Mouse (Mus musculus): ENCODE results near the gene Snph. TPM values are rescaled to one million over a fixed set of nuclear protein-coding genes. Genes with fewer than 3 reads are reported as not detected.

Gene Snph
- total and polyA plus RNA-seq, 3 experiments = not detected

GRCm38 (mm10) chr2:151670968-151671329, 38.6 kb upstream of the Snph start:
- H3K79me2 ChIP-seq (replicated peaks; ENCODE audit: control insufficient read depth, extremely low read depth, insufficient read depth, poor library complexity, severe bottlenecking) = no peaks in the 10 kb centered on the region
- no peaks in the 10 kb centered on the region for H3K36me3 ChIP-seq (replicated peaks in 1 of 2; ENCODE audit: control insufficient read depth in 1 of 2, insufficient read depth in 1 of 2, low read length in 1 of 2)
- DNase-seq (ENCODE audit: extremely low read depth) = no peak
- H3K27me3 ChIP-seq (replicated peaks) = peaks cover 60% of the 10 kb centered on the region
- H3K27ac ChIP-seq (ENCODE audit: insufficient read depth, low read depth) = no peak overlapping the region
- peaks cover 4% of the 10 kb centered on the region for H3K9me3 ChIP-seq (replicated peaks; ENCODE audit: low read length)
- no peaks in the 10 kb centered on the region for H3K4me1 ChIP-seq (ENCODE audit: control insufficient read depth in 1 of 2, insufficient read depth in 2 of 2)
- H3K4me3 ChIP-seq (replicated peaks in 1 of 3; ENCODE audit: low read depth in 2 of 3, low read length in 2 of 3, poor library complexity in 1 of 3) = no peak overlapping the region
- in situ Hi-C loops (cut with MboI; ENCODE audit: low pct_ligation_motif_present, low pct_unique_long_range_greater_than_20kb, low sequenced_read_pairs) (no loop called here), dilution Hi-C loops (cut with MboI; ENCODE audit: extremely low pct_ligation_motif_present, extremely low pct_unique_long_range_greater_than_20kb, low sequenced_read_pairs) (no loop called here)
- no peak overlapping the region for H3K4me2 ChIP-seq (ENCODE audit: insufficient read depth, low read depth, poor library complexity, severe bottlenecking)
- TF ChIP-seq ELF1 (IDR thresholded peaks at IDR 0.05; ENCODE audit: low read depth, low read length) (no peak), CTCF (conservative IDR thresholded peaks at IDR 0.05 in 1 of 2, IDR thresholded peaks at IDR 0.05 in 1 of 2; ENCODE audit: low read depth in 2 of 2, low read length in 2 of 2) (no peak), MAZ (IDR thresholded peaks at IDR 0.05; ENCODE audit: low read depth, low read length) (no peak), KAT2A (IDR thresholded peaks at IDR 0.05; ENCODE audit: insufficient replicate concordance, low read length) (no peak), JUND (conservative IDR thresholded peaks at IDR 0.05; ENCODE audit: low read depth, low read length) (no peak), MAX (IDR thresholded peaks at IDR 0.05; ENCODE audit: low read length) (no peak), IRF4 (IDR thresholded peaks at IDR 0.05; ENCODE audit: low read depth, low read length) (no peak), BHLHE40 (IDR thresholded peaks at IDR 0.05; ENCODE audit: low read depth, low read length) (no peak), CHD2 (IDR thresholded peaks at IDR 0.05; ENCODE audit: low read length) (no peak)
- H3K9ac ChIP-seq (ENCODE audit: insufficient read depth, low read depth) = no peak overlapping the region

GRCm38 (mm10) chr2:151670026-151670967, 37.9 kb upstream of the Snph start:
- H3K9ac ChIP-seq (ENCODE audit: insufficient read depth, low read depth) = no peak overlapping the region
- H3K4me1 ChIP-seq (ENCODE audit: control insufficient read depth in 1 of 2, insufficient read depth in 2 of 2) = no peaks in the 10 kb centered on the region
- in situ Hi-C loops (cut with MboI; ENCODE audit: low pct_ligation_motif_present, low pct_unique_long_range_greater_than_20kb, low sequenced_read_pairs) = no loop called here
- H3K36me3 ChIP-seq (replicated peaks in 1 of 2; ENCODE audit: control insufficient read depth in 1 of 2, insufficient read depth in 1 of 2, low read length in 1 of 2) = no peaks in the 10 kb centered on the region
- H3K27me3 ChIP-seq (replicated peaks) = peaks cover 58% of the 10 kb centered on the region
- H3K4me3 ChIP-seq (replicated peaks in 1 of 3; ENCODE audit: low read depth in 2 of 3, low read length in 2 of 3, poor library complexity in 1 of 3) = no peak overlapping the region
- no peak for DNase-seq (ENCODE audit: extremely low read depth)
- no peak overlapping the region for H3K27ac ChIP-seq (ENCODE audit: insufficient read depth, low read depth)
- peaks cover 4% of the 10 kb centered on the region for H3K9me3 ChIP-seq (replicated peaks; ENCODE audit: low read length)
- dilution Hi-C loops (cut with MboI; ENCODE audit: extremely low pct_ligation_motif_present, extremely low pct_unique_long_range_greater_than_20kb, low sequenced_read_pairs) = no loop called here
- no peak overlapping the region for H3K4me2 ChIP-seq (ENCODE audit: insufficient read depth, low read depth, poor library complexity, severe bottlenecking)
- TF ChIP-seq MEF2A (IDR thresholded peaks at IDR 0.05; ENCODE audit: borderline replicate concordance, low read depth, low read length) (no peak), IRF4 (IDR thresholded peaks at IDR 0.05; ENCODE audit: low read depth, low read length) (no peak), RAD21 (IDR thresholded peaks at IDR 0.05; ENCODE audit: low read depth, low read length) (no peak), EP300 (IDR thresholded peaks at IDR 0.05; ENCODE audit: low read length) (no peak), NELFE (IDR thresholded peaks at IDR 0.05; ENCODE audit: low read depth, low read length) (no peak), BHLHE40 (IDR thresholded peaks at IDR 0.05; ENCODE audit: low read depth, low read length) (no peak), JUND (conservative IDR thresholded peaks at IDR 0.05; ENCODE audit: low read depth, low read length) (no peak), CHD1 (IDR thresholded peaks at IDR 0.05; ENCODE audit: low read depth, low read length) (no peak), TBP (conservative IDR thresholded peaks at IDR 0.05; ENCODE audit: low read depth, low read length) (no peak), E2F4 (IDR thresholded peaks at IDR 0.05; ENCODE audit: insufficient replicate concordance, low read depth, low read length) (no peak)
- no peaks in the 10 kb centered on the region for H3K79me2 ChIP-seq (replicated peaks; ENCODE audit: control insufficient read depth, extremely low read depth, insufficient read depth, poor library complexity, severe bottlenecking)

Measured in CH12.LX (cell line).